Mouse (Mus musculus): ENCODE results near the gene Tmem268. TPM values are rescaled to one million over a fixed set of nuclear protein-coding genes. Genes with fewer than 3 reads are reported as not detected.

The Tmem268 gene
- total RNA-seq, 2 experiments from 2014 or later, result 8.4 to 12.2 TPM

DNA sequence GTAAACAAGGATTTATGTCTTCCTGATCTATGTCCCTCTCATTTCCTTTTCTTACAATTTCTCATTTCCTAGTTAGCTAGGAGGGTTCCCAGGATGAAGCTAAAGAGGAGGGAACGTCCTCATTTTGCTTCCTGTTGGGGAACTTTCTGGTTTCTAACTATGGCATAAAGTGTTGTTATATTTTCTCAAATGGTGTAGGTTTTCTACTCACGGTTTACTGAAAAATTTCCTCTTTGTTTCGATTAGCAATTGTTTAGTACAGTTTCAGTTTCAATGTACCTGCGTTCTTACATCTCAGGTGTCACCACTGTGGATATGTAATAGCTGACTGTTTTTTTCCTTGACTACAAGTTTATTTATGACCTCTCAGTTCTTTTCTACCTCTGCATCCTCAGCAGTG, 32.0 kb downstream of the Tmem268 start:
- intact Hi-C loops (cut with DNase I), result no loop called here

GRCm38 (mm10) chr4:63594459-63595110, 36.0 kb downstream of the Tmem268 start:
- intact Hi-C loops (cut with DNase I), result no loop called here
- DNase-seq, result peak; percentile 20 to 25

More for the DNA sequence above, 32.0 kb downstream of the Tmem268 start:
- no peak for DNase-seq

- intact Hi-C loops (cut with DNase I), result no loop called here
- DNase-seq, result no peak
Observed at GRCm38 (mm10) chr4:63595259-63595658, 36.7 kb downstream of the Tmem268 start.

DNA sequence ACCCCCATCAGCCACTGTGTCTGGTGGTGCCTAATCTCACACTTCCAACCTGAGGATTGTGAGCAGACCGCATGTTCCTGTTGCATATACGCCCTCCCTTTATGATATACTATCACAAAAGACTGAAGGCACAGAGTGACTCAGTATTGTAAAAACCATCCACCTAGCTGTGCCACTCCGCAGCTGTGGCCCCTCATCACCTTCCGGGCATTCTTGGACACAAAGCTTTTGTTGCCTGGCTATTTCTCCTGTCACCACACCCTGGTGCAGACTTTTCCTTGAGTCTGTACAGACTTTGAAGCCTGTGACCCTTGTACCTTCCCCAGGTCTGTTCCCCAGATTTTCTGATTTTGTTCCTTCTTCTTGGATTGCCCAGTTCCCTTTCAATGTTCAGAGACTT, 37.4 kb downstream of the Tmem268 start:
- intact Hi-C loops (cut with DNase I), result no loop called here
- no peak for DNase-seq

DNA sequence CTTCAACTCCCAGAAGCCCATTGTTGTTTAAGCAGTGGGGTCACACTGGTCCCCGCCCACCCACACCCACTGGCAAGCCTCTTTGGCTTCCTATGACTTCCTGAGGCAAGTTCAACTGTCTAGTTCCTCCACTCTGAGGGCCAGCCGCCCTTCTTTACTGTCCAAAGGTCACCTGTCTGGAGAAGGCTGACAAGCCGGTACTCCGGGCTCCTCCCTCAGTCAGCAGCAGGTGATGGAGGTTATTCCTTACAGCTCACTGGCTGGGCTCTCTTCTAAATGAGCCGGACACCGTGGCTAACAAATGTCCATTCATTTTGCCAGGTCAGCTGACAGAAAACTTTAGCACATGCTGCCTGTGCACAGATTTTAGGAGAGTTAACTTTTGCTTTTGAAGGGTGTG, 42.2 kb downstream of the Tmem268 start:
- intact Hi-C loops (cut with DNase I), result no loop called here
- no peak for DNase-seq

DNA sequence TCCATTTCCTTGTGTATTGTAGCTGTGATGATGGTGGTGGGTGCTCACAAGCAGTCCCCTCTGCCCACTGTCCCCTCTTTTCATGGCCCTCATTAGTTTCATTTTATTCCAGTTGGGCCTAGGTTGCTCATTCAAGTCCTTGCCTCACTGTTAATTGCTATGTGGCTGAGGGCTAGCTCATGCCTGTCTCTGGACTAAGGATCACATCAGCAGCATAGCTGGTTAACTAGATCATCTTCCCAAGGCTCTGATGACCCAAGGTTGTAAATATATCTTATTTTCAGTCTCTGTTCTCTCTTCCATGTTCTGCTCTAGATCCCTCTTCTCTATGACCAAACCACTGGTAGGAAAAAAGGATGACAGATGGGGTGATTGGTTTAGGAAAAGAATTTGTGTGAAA, 42.7 kb downstream of the Tmem268 start:
- no peak for DNase-seq

GRCm38 (mm10) chr4:63604945-63605344, 46.4 kb downstream of the Tmem268 start, which contains the start of gene Gm11213:
Gm11213 (minus strand) TSS chr4:63605261.
- intact Hi-C loops (cut with DNase I), result no loop called here
- DNase-seq, result no peak

More for the DNA sequence above, 42.7 kb downstream of the Tmem268 start:
- intact Hi-C loops (cut with DNase I), result no loop called here

DNA sequence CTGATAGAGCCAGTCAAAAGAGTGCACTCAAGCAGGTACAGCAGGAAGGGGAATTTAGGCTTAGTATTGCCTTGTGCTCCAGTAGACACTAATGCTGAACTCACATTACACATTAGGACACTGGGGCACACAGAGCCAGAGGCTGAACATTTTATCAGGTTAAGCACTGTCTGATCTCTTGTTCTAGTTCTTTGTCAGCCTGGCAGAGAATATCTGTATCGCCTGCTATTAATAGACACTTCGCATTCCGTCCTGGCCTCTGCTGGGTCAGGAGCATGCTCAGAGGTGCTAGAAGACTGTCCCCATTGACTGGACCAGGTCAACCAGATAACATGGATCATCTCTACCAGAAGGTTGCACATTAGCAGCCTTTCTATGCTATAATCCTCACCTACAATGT, 47.0 kb downstream of the Tmem268 start:
- peak in 1 of 2 experiments; percentile 24 for DNase-seq
- intact Hi-C loops (cut with DNase I), result no loop called here

GRCm38 (mm10) chr4:63605968-63606367, 47.4 kb downstream of the Tmem268 start:
- DNase-seq, result no peak
- intact Hi-C loops (cut with DNase I), result no loop called here

- intact Hi-C loops (cut with DNase I), result no loop called here
- DNase-seq, result no peak
Observed at GRCm38 (mm10) chr4:63608391-63608790, 49.8 kb downstream of the Tmem268 start.

DNA sequence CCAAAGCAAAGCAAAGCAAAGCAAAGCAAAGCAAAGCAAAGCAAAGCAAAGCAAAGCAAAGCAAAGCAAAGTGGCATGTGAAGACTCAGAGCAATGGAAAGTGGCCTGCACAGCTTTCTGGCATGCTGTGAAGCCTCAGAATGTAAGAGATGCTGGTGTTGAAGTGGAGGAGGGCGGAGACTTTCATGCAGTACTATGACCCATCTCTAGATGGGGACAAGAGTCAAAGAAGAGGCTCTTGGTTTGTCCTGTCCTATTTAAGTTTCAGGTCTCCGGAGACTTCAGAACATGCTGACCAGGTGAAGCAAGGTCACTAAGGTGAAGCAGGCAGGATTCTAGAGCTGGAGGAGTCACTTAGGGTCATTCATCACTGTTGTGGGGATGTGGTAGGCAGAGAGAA, 63.3 kb downstream of the Tmem268 start:
- intact Hi-C loops (cut with DNase I), result loop anchor here (5.0 kb wide), 1 partner anchor 325 kb away; no protein-coding TSS in a partner anchor
- no peak for DNase-seq

DNA sequence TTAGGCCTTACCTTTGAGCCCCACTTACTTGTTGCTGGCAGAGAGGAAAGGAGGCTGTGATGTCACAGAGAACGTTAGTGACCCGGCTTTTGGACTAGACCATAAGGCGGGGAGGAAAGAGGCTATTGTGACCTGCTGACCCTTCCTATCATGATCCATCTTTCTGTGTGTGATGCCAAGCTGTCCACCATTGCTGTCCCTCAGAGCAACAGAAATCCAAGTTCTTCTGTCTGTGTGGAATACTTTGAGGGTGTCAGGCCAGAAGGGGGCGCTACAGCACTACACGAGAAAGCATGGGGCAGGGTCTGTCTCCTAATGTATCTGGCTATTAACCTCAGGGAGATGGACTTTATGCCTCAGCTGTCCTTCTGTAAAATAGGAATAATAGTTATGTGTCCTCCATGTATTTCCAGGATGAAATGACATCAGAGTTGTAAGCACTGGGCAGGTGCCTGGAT, 63.8 kb downstream of the Tmem268 start, which contains the start of gene Tex48:
Gene Tex48, minus strand, starts transcription at position 51 of the 458 bp plus-strand sequence.
- peak in 1 of 2 experiments; percentile 33 for DNase-seq
- intact Hi-C loops (cut with DNase I), result loop anchor here (5.0 kb wide), 1 partner anchor 325 kb away; no protein-coding TSS in a partner anchor

DNA sequence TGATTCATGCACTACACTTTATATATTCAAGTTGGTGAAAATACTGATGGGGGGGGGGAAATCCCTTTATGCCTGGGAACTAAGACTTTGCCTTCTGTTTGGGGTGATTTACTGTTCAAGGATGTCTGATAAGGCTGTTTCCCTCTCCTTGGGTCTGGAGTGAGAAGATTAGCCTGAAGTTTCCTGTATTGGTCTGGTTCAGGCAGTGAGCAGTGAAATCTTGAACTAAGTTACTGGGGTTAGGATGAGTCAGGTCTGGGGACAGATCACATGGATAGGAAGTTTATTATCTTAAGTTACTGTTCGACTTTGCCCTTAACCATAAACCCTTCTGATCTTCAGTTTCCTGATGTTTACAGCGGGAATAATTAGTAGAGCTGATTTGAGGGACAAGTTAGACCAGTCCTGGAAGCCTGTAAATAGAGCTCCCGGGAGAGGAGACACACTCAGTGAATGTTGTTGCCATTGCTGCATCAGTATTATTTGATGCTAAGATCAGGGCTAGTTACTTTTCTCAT, 67.0 kb downstream of the Tmem268 start:
- intact Hi-C loops (cut with DNase I), result no loop called here
- DNase-seq, result no peak

- DNase-seq, result no peak
- intact Hi-C loops (cut with DNase I), result no loop called here
Observed at GRCm38 (mm10) chr4:63627111-63627510, 68.5 kb downstream of the Tmem268 start.

DNA sequence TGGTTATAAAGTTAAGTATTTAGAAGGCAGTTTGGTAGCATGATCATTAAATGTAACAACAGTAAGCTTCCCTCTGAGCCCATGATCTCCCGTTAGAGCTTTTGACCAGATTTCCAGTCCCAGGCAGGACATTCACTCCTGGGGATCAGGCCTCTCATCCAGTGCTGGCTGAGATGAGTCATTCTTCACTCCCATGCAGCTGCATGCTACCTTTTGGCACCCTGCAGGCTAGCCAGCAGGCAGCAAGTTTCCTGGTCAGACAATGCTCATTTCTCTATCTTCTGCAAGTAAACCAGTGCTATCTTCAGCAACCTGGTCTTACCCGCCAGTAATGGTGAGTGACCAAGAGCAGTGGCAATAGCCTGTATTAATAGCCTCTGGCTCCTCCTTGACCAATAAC, 74.6 kb downstream of the Tmem268 start:
- intact Hi-C loops (cut with DNase I), result no loop called here

More for the DNA sequence above, 74.6 kb downstream of the Tmem268 start:
- no peak for DNase-seq

Other genes with a start within 250 kb of the Tmem268 start
- gene Orm1, start 214.2 kb upstream of the Tmem268 start, total RNA-seq (2021), result 1 to 10 TPM in 1 of 2 experiments, not detected in 1; 1.5 TPM
- gene Orm3, start 202.6 kb upstream of the Tmem268 start, total RNA-seq (2021), result 1 to 10 TPM; 2.0 to 2.1 TPM
- gene Orm2, start 196.3 kb upstream of the Tmem268 start, total RNA-seq (2021), result not detected
- gene Akna, start 155.4 kb upstream of the Tmem268 start, total RNA-seq (2021), result 1 to 10 TPM; 3.6 to 4.0 TPM
- gene Whrn, start 62.8 kb upstream of the Tmem268 start, total RNA-seq (2021), result 10 to 100 TPM; 26.3 to 33.2 TPM
- 100 to 1,000 TPM; 150 to 161 TPM for gene Atp6v1g1, start 14.0 kb upstream of the Tmem268 start, total RNA-seq (2021)
- gene Gm11213, start 46.5 kb downstream of the Tmem268 start, total RNA-seq (2021), result not detected
- not detected for gene Tex48, start 63.6 kb downstream of the Tmem268 start, total RNA-seq (2021)
- gene Gm11214, start 104.6 kb downstream of the Tmem268 start, total RNA-seq (2021), result not detected
- gene Tnfsf15, start 186.3 kb downstream of the Tmem268 start, total RNA-seq (2021), result not detected